Mouse (Mus musculus) erythroblast, embryonic 14.5 days (primary cell): ENCODE measurements around the gene Cpn2.

Source experiments
- GATA1 ChIP-seq: IDR thresholded peaks from 2 replicates; pipeline ENCODE4 v1.6.1; 2012; ENCODE audit warnings: low read length, inconsistent platforms, mixed read lengths
- TAL1 ChIP-seq: IDR thresholded peaks from 3 replicates; pipeline ENCODE4 v1.6.1; 2012; ENCODE audit warnings: low read length, inconsistent platforms, mixed read lengths

- TF ChIP-seq GATA1 (no peak), TAL1 (no peak)
Observed at GRCm38 (mm10) chr16:30262157-30262556, 5.1 kb downstream of the Cpn2 start.
